Mouse (Mus musculus) lung, embryonic 15.5 days (tissue): Measurements from ENCODE around the gene Man1a2. TPM values are rescaled to one million over a fixed set of nuclear protein-coding genes. Genes with fewer than 3 reads are reported as not detected.

ENCODE experiments used
- ATAC-seq: fragments of 200-750 bp; cut with Nextera tagmentation; 2 replicates; pipeline ENCODE4 v1.8.0; 2017; ENCODE audit warnings: moderate number of reproducible peaks, borderline replicate concordance; ENCODE audit not compliant: low FRiP score, low TSS enrichment; ENCODE audit errors: extremely low read depth
- H3K27ac ChIP-seq: fragments of 300-500 bp; sonication (generic); 2 replicates; pipeline ENCODE4 v1.5.1; 2015; ENCODE audit warnings: moderate library complexity, mild to moderate bottlenecking, inconsistent platforms
- H3K27me3 ChIP-seq: fragments of 300-500 bp; sonication (generic); 2 replicates; pipeline ENCODE4 v1.6.1; 2015; ENCODE audit warnings: inconsistent platforms
- H3K36me3 ChIP-seq: fragments of 300-500 bp; sonication (generic); 2 replicates; pipeline ENCODE4 v1.6.1; 2015; ENCODE audit warnings: inconsistent platforms
- H3K4me1 ChIP-seq: fragments of 300-500 bp; sonication (generic); 2 replicates; pipeline ENCODE4 v1.6.1; 2015; ENCODE audit warnings: inconsistent platforms
- H3K4me2 ChIP-seq: fragments of 300-500 bp; sonication (generic); 2 replicates; pipeline ENCODE4 v1.6.1; 2015; ENCODE audit warnings: inconsistent platforms, mild to moderate bottlenecking, moderate library complexity
- H3K4me3 ChIP-seq: fragments of 300-500 bp; sonication (generic); 2 replicates; pipeline ENCODE4 v1.5.1; 2015; ENCODE audit warnings: mild to moderate bottlenecking, inconsistent platforms
- H3K9ac ChIP-seq: fragments of 300-500 bp; sonication (generic); 2 replicates; pipeline ENCODE4 v1.6.1; 2015; ENCODE audit warnings: inconsistent platforms
- H3K9me3 ChIP-seq: fragments of 300-500 bp; sonication (generic); 2 replicates; pipeline ENCODE4 v1.6.1; 2016; ENCODE audit warnings: inconsistent platforms
- WGBS: fragments of 180-500 bp; shearing (Covaris S2); methylation state at CpG from one replicate; pipeline ENCODE4 v1.1.7; 2015; 5-methylcytosine and 5-hydroxymethylcytosine counted together
- polyA plus RNA-seq: library from polyadenylated mRNA; unstranded; fragments of >200 nt; fragmentation: Nextera tagmentation; extraction: Ambion mirVana; gene quantifications from 2 replicates; pipeline ENCODE4 v1.2.1, GENCODE M21; 2015

The Man1a2 gene
- polyA plus RNA-seq, 1 experiment from 2014 or later = 72.3 TPM

DNA sequence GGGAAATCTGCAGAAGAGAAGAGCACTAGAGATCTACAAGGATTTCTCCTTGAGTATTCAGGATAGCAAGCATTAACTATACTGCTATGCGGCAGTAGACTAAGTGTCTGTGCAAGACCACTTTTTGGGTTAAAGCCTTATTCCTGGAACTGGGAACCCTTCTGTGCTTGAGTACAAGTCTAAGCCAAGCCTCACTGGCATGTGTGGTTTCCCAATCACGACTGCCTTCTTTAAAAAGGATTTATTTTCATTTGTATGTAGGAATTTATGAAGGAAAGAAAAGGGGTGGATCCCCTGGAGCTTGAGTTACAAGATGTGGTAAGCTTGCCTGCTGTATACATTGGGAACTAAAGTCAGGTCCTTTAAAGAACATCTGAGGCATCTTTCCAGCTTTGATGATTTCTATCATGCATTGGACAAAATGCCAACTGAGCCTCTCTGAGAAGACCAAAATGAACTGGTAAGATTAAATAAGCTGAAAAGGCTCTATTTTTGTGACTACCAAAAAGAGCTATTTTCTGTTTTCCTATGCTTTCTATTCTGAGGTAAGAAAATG, 86.0 kb downstream of the Man1a2 start:
- H3K4me3 ChIP-seq = no peak overlapping the region
- H3K4me1 ChIP-seq = no peaks in the 10 kb centered on the region
- ATAC-seq = no peak
- H3K36me3 ChIP-seq = no peaks in the 10 kb centered on the region
- H3K9me3 ChIP-seq = no peaks in the 10 kb centered on the region
- no peak overlapping the region for H3K9ac ChIP-seq
- WGBS = 80% methylated on average over 2 of the region's 2 CpGs
- H3K27ac ChIP-seq = no peak overlapping the region
- no peak overlapping the region for H3K4me2 ChIP-seq
- no peaks in the 10 kb centered on the region for H3K27me3 ChIP-seq

DNA sequence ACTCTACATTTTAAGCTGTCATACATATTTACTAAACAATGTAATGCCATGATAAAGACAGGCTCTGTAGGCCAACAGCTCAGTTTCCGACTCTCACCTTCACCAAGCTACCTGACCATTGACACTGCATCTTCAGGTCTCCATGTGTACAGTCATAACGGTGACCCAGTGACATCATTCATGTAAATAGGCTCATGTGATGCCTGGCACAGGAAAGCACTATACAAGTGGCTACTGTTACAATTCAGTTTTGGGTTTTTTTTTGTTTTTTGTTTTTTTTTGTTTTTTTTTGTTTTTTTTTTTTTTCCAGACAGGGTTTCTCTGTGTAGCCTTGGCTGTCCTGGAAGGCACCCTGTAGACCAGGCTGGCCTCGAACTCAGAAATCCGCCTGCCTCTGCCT, 94.2 kb downstream of the Man1a2 start:
- no peaks in the 10 kb centered on the region for H3K4me1 ChIP-seq
- H3K4me3 ChIP-seq = no peak overlapping the region
- H3K27ac ChIP-seq = no peak overlapping the region
- H3K36me3 ChIP-seq = 0 out of 2 replicates have a peak, but pooled peaks cover 4% of the 10 kb centered on the region
- no peak overlapping the region for H3K9ac ChIP-seq
- H3K4me2 ChIP-seq = no peak overlapping the region
- ATAC-seq = no peak
- no peaks in the 10 kb centered on the region for H3K9me3 ChIP-seq
- 95% methylated on average over 4 of the region's 4 CpGs for WGBS
- H3K27me3 ChIP-seq = no peaks in the 10 kb centered on the region

DNA sequence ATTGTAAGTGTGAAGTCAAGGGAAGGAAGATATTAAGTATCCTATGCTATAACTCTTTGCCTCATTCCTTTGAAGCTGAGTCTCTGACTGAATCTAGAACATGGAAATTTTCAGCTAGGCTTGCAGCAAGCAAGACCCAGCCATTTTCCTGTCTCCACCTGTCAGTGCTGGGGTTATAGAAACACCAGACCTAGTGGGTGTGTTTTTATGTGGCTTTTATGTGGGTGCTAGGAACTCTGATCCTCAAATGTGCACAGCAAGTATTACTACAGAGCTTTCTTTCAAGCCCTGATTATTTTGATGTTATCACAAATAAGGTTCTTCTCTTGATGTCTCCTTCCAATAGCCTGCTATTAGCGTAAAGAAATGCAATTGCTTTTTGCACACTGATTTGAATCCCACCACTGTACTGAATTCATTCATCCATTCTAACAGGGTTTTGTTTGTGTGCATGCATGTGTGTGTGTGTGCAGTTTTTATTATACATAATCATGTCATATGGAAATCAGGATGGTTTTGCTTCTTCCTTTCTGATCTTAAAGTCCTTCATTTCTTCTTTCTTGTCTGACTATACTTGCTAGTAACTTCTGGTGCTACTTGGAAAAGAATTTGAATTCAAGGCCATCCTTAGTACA, 102.5 kb downstream of the Man1a2 start:
- H3K27ac ChIP-seq = no peak overlapping the region
- H3K36me3 ChIP-seq = 0 out of 2 replicates have a peak, but pooled peaks cover 3% of the 10 kb centered on the region
- no peaks in the 10 kb centered on the region for H3K4me1 ChIP-seq
- H3K9ac ChIP-seq = no peak overlapping the region
- no peaks in the 10 kb centered on the region for H3K27me3 ChIP-seq
- no peak for ATAC-seq
- H3K4me2 ChIP-seq = no peak overlapping the region
- 88% methylated on average over 1 of the region's 1 CpGs for WGBS
- H3K4me3 ChIP-seq = no peak overlapping the region
- no peaks in the 10 kb centered on the region for H3K9me3 ChIP-seq

GRCm38 (mm10) chr3:100572571-100573183, 112.6 kb downstream of the Man1a2 start:
- H3K9me3 ChIP-seq = no peaks in the 10 kb centered on the region

DNA sequence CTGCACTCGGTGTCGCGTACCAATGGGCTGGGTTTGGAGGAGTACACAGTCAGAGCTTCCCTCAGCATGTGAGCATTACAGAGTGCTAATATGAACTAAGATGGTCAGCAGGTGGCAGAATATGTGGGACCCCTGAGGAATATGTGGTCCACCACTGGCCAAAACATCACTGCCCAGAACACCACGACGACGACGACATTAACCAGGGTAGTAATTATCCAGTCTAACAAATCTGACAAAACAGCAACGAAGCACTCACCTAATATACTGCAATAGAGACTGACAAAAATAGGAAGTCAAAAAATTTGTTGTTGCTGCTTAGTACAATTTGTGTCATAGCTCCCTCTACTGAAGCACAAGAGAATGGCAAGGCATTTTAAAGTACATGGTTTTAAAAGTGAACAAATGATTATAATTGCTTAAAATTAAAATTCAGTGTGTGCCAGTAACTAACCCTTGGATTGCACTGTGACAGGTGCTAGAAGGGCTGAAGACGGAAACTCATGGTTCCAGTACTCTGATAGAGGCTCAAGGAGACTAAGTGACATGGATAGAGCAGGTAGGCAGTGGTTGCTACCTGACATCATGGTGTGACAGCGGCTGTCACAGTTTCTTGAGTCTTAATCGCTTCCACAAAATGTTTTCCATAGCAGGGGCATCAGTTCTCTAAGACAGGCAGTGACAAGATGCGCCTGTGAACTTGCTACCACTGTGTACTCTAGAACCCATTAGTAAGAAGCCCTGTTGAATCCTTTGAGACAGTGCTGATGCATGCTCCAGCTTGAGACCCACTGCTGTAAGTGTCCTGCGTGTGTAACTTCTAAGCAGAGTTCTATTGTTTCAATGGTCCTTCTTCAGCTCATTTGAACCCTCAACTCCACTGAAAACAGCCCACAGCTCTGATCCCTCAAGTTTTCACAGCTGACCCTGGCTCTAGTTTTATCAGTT, 116.6 kb downstream of the Man1a2 start:
- Histone ChIP-seq H3K9ac (no peak overlapping the region), H3K4me3 (no peak overlapping the region), H3K9me3 (no peaks in the 10 kb centered on the region), H3K36me3 (no peaks in the 10 kb centered on the region), H3K4me2 (no peak overlapping the region), H3K27me3 (no peaks in the 10 kb centered on the region), H3K4me1 (no peaks in the 10 kb centered on the region), H3K27ac (no peak overlapping the region)
- WGBS = 86% methylated on average over 13 of the region's 13 CpGs
- ATAC-seq = no peak

More at GRCm38 (mm10) chr3:100572571-100573183, 112.6 kb downstream of the Man1a2 start:
- ATAC-seq = no peak
- Histone ChIP-seq H3K9ac (no peak overlapping the region), H3K36me3 (no peaks in the 10 kb centered on the region), H3K4me2 (no peak overlapping the region), H3K4me3 (no peak overlapping the region), H3K27ac (no peak overlapping the region), H3K4me1 (no peaks in the 10 kb centered on the region), H3K27me3 (no peaks in the 10 kb centered on the region)
- 59% methylated on average over 3 of the region's 3 CpGs for WGBS

- no peaks in the 10 kb centered on the region for H3K9me3 ChIP-seq
- WGBS = 77% methylated on average over 2 of the region's 2 CpGs
- H3K36me3 ChIP-seq = no peaks in the 10 kb centered on the region
- H3K4me3 ChIP-seq = no peak overlapping the region
- no peak for ATAC-seq
- no peak overlapping the region for H3K4me2 ChIP-seq
- H3K4me1 ChIP-seq = no peaks in the 10 kb centered on the region
- no peak overlapping the region for H3K27ac ChIP-seq
- H3K9ac ChIP-seq = no peak overlapping the region
- no peaks in the 10 kb centered on the region for H3K27me3 ChIP-seq
These were observed 121.7 kb downstream of the Man1a2 start for GRCm38 (mm10) chr3:100563565-100563964.

- Histone ChIP-seq H3K27me3 (no peaks in the 10 kb centered on the region), H3K4me2 (no peak overlapping the region), H3K27ac (no peak overlapping the region), H3K9ac (no peak overlapping the region), H3K9me3 (no peaks in the 10 kb centered on the region), H3K36me3 (no peaks in the 10 kb centered on the region), H3K4me3 (no peak overlapping the region), H3K4me1 (no peaks in the 10 kb centered on the region)
- ATAC-seq = no peak
- 91% methylated on average over 7 of the region's 7 CpGs for WGBS
These were observed 122.8 kb downstream of the Man1a2 start for GRCm38 (mm10) chr3:100562455-100562854.

DNA sequence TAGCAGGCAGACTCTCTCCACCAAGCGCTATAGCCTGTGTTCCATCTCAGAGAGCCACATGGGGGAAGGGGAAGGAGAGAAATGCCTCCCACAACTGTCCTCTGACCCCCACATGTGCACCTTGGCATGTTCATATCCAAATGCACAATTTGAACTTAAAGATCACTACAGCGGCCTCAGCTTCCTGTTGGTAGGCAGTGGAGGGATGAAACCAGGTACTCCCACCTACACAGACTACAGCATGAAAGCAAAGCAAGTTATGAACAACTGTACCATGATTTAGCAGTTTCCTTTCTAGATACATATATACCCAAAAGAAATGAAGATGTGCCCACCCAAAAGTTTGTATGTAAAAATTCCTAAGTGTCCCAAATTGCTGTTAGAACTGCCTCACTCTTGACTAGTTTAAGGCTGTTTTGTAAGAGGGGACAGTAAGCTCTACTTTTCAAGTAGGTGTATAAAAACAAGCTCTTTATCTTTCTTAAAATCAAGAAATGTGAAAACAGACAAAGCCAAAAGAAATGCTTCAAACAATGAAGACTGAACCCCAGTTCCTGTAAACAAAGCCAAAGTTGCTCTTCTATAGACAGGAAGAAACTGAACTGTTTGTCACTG, 123.6 kb downstream of the Man1a2 start:
- Histone ChIP-seq H3K36me3 (no peaks in the 10 kb centered on the region), H3K4me2 (no peak overlapping the region), H3K9me3 (no peaks in the 10 kb centered on the region), H3K27me3 (no peaks in the 10 kb centered on the region), H3K27ac (no peak overlapping the region), H3K9ac (no peak overlapping the region), H3K4me1 (no peaks in the 10 kb centered on the region), H3K4me3 (no peak overlapping the region)
- no peak for ATAC-seq
- 94% methylated on average over 2 of the region's 2 CpGs for WGBS

DNA sequence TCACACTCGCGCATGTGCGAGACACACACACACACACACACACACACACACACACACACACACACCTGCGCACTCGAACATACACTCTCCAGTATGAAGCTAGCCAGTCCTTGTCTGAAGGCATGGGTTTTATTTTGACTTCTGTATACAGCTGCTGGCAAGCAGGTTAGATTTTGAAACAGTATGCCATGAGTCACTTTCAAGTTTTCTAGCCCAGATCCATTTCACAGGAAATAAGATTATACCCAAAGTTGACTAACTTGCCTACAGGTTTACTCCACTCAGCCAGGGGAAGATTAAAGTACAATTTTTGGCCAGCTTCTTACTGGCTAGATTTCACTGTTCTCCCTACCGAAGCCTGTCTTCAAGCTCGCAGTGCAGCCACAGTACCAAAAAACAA, 125.9 kb downstream of the Man1a2 start:
- no peak overlapping the region for H3K4me2 ChIP-seq
- H3K4me1 ChIP-seq = no peaks in the 10 kb centered on the region
- H3K4me3 ChIP-seq = no peak overlapping the region
- no peaks in the 10 kb centered on the region for H3K36me3 ChIP-seq
- no peak overlapping the region for H3K27ac ChIP-seq
- no peak overlapping the region for H3K9ac ChIP-seq
- no peaks in the 10 kb centered on the region for H3K9me3 ChIP-seq
- no peaks in the 10 kb centered on the region for H3K27me3 ChIP-seq
- no peak for ATAC-seq
- 92% methylated on average over 7 of the region's 7 CpGs for WGBS

GRCm38 (mm10) chr3:100558211-100558708, 127.0 kb downstream of the Man1a2 start:
- H3K9ac ChIP-seq = no peak overlapping the region
- H3K27ac ChIP-seq = no peak overlapping the region
- no peaks in the 10 kb centered on the region for H3K27me3 ChIP-seq
- H3K36me3 ChIP-seq = no peaks in the 10 kb centered on the region
- no peak overlapping the region for H3K4me2 ChIP-seq
- no peaks in the 10 kb centered on the region for H3K4me1 ChIP-seq
- no peaks in the 10 kb centered on the region for H3K9me3 ChIP-seq
- H3K4me3 ChIP-seq = no peak overlapping the region
- ATAC-seq = no peak
- WGBS = 74% methylated on average over 4 of the region's 4 CpGs

GRCm38 (mm10) chr3:100554843-100555242, 130.5 kb downstream of the Man1a2 start:
- Histone ChIP-seq H3K4me1 (no peaks in the 10 kb centered on the region), H3K4me2 (no peak overlapping the region), H3K9me3 (no peaks in the 10 kb centered on the region), H3K36me3 (no peaks in the 10 kb centered on the region), H3K4me3 (no peak overlapping the region), H3K27ac (no peak overlapping the region), H3K27me3 (no peaks in the 10 kb centered on the region), H3K9ac (no peak overlapping the region)
- 41% methylated on average over 5 of the region's 5 CpGs for WGBS
- no peak for ATAC-seq
